Mouse (Mus musculus) forebrain, embryonic 11.5 days (tissue): ENCODE data around the gene Nsun4. TPM values are rescaled to one million over a fixed set of nuclear protein-coding genes. Genes with fewer than 3 reads are reported as not detected.

ENCODE experiments used
- ATAC-seq: fragments of 200-750 bp; cut with Nextera tagmentation; replicated peaks from 2 replicates; pipeline ENCODE4 v1.8.0; 2017; ENCODE audit warnings: moderate TSS enrichment; ENCODE audit not compliant: low FRiP score
- DNase-seq: peaks from one replicate; pipeline ENCODE4 v3.0.0-alpha.2; 2017; ENCODE audit warnings: low spot score
- H3K27ac ChIP-seq: fragments of 300-500 bp; sonication (generic); 2 replicates; pipeline ENCODE4 v1.5.1; 2014; ENCODE audit warnings: low read depth, low read length
- H3K27me3 ChIP-seq: fragments of 300-500 bp; sonication (generic); 2 replicates; pipeline ENCODE4 v1.6.1; 2014; ENCODE audit warnings: mild to moderate bottlenecking, low read length, mixed read lengths; ENCODE audit not compliant: control insufficient read depth, insufficient read depth
- H3K36me3 ChIP-seq: fragments of 300-500 bp; sonication (generic); 2 replicates; pipeline ENCODE4 v1.6.1; 2014; ENCODE audit warnings: mild to moderate bottlenecking, low read length, moderate library complexity, mixed read lengths; ENCODE audit not compliant: control insufficient read depth, insufficient read depth
- H3K4me1 ChIP-seq: fragments of 300-500 bp; sonication (generic); replicated peaks from 2 replicates; pipeline ENCODE4 v1.6.1; 2014; ENCODE audit warnings: low read length, mixed read lengths; ENCODE audit not compliant: control insufficient read depth, insufficient read depth
- H3K4me2 ChIP-seq: fragments of 300-500 bp; sonication (generic); 2 replicates; pipeline ENCODE4 v1.6.1; 2014; ENCODE audit warnings: low read depth, mild to moderate bottlenecking, low read length, moderate library complexity, mixed read lengths; ENCODE audit not compliant: severe bottlenecking
- H3K4me3 ChIP-seq: fragments of 300-500 bp; sonication (generic); 2 replicates; pipeline ENCODE4 v1.5.1; 2014; ENCODE audit warnings: low read depth, low read length
- H3K9ac ChIP-seq: fragments of 300-500 bp; sonication (generic); 2 replicates; pipeline ENCODE4 v1.6.1; 2014; ENCODE audit warnings: low read length
- H3K9me3 ChIP-seq: fragments of 300-500 bp; sonication (generic); 2 replicates; pipeline ENCODE4 v1.6.1; 2016; ENCODE audit warnings: low read length, mixed read lengths; ENCODE audit not compliant: control insufficient read depth
- WGBS: fragments of 180-500 bp; shearing (Covaris S2); extraction: QIAGEN DNeasy Blood & Tissue Kit; methylation state at CpG from one replicate; pipeline ENCODE4 v1.1.7; 2014; 5-methylcytosine and 5-hydroxymethylcytosine counted together
- polyA plus RNA-seq: library from polyadenylated mRNA; unstranded; fragments of >200 nt; fragmentation: Nextera tagmentation; extraction: Ambion mirVana; gene quantifications from 2 replicates; pipeline ENCODE4 v1.2.1, GENCODE M21; 2014

Nsun4 gene
- polyA plus RNA-seq, 1 experiment from 2014 or later: 17.4 TPM

- Histone ChIP-seq H3K9me3 (no peaks in the 10 kb centered on the region), H3K4me2 (no peak overlapping the region), H3K36me3 (no peaks in the 10 kb centered on the region), H3K9ac (no peak overlapping the region), H3K4me3 (no peak overlapping the region), H3K27ac (no peak overlapping the region), H3K27me3 (no peaks in the 10 kb centered on the region), H3K4me1 (no peaks in the 10 kb centered on the region)
- DNase-seq (no peak), ATAC-seq (no peak)
- 90% methylated on average over 9 of the region's 9 CpGs for WGBS
These were observed 20.8 kb downstream of the Nsun4 start for GRCm38 (mm10) chr4:116032906-116033305.

- Histone ChIP-seq H3K4me2 (peak within 1 kb of the TSS; percentile 99), H3K27me3 (peaks cover 44% of the 10 kb centered on the region)
These were observed 35.6 kb downstream of the Nsun4 start, which contains the start of gene Faah for GRCm38 (mm10) chr4:116017902-116018746. Faah (minus strand) TSS chr4:116017926.

GRCm38 (mm10) chr4:116017300-116017901, 36.3 kb downstream of the Nsun4 start:
- H3K27ac ChIP-seq: no peak overlapping the region
- peak; percentile 86 for ATAC-seq
- WGBS: under 1% methylated on average over 59 of the region's 60 CpGs

More at GRCm38 (mm10) chr4:116017902-116018746, 35.6 kb downstream of the Nsun4 start, which contains the start of gene Faah:
- DNase-seq: no peak
- H3K9ac ChIP-seq: peak within 1 kb of the TSS; percentile 63
- H3K27ac ChIP-seq: no peak within 1 kb of the TSS
- WGBS: 8% methylated on average over 18 of the region's 18 CpGs
- ATAC-seq: peak; percentile 68
- H3K9me3 ChIP-seq: no peaks in the 10 kb centered on the region
- H3K4me3 ChIP-seq: peak within 1 kb of the TSS; percentile 55
- no peaks in the 10 kb centered on the region for H3K36me3 ChIP-seq
- peaks cover 2% of the 10 kb centered on the region for H3K4me1 ChIP-seq

GRCm38 (mm10) chr4:116016862-116017299, 36.8 kb downstream of the Nsun4 start:
- Histone ChIP-seq H3K27ac (no peak overlapping the region), H3K36me3 (no peaks in the 10 kb centered on the region), H3K27me3 (peaks cover 44% of the 10 kb centered on the region), H3K4me3 (peak overlapping the region; percentile 55), H3K4me1 (peaks cover 2% of the 10 kb centered on the region), H3K4me2 (peak overlapping the region; percentile 99), H3K9me3 (no peaks in the 10 kb centered on the region), H3K9ac (peak overlapping the region; percentile 63)
- DNase-seq (no peak), ATAC-seq (no peak)
- 9% methylated on average over 16 of the region's 16 CpGs for WGBS

More at GRCm38 (mm10) chr4:116017300-116017901, 36.3 kb downstream of the Nsun4 start:
- peak overlapping the region; percentile 99 for H3K4me2 ChIP-seq
- H3K4me1 ChIP-seq: peaks cover 2% of the 10 kb centered on the region
- H3K4me3 ChIP-seq: peak overlapping the region; percentile 55
- peak overlapping the region; percentile 63 for H3K9ac ChIP-seq
- no peaks in the 10 kb centered on the region for H3K9me3 ChIP-seq
- H3K27me3 ChIP-seq: peaks cover 44% of the 10 kb centered on the region
- no peaks in the 10 kb centered on the region for H3K36me3 ChIP-seq
- peak; percentile 89 for DNase-seq

GRCm38 (mm10) chr4:116016396-116016795, 37.3 kb downstream of the Nsun4 start:
- no peaks in the 10 kb centered on the region for H3K36me3 ChIP-seq
- DNase-seq: no peak
- no peak for ATAC-seq
- no peak overlapping the region for H3K27ac ChIP-seq
- peaks cover 2% of the 10 kb centered on the region for H3K4me1 ChIP-seq
- no peak overlapping the region for H3K9ac ChIP-seq
- H3K4me3 ChIP-seq: no peak overlapping the region
- no peaks in the 10 kb centered on the region for H3K9me3 ChIP-seq
- H3K4me2 ChIP-seq: no peak overlapping the region
- peaks cover 44% of the 10 kb centered on the region for H3K27me3 ChIP-seq
- WGBS: 73% methylated on average over 3 of the region's 3 CpGs

GRCm38 (mm10) chr4:116015996-116016395, 37.7 kb downstream of the Nsun4 start:
- H3K9me3 ChIP-seq: no peaks in the 10 kb centered on the region
- H3K36me3 ChIP-seq: no peaks in the 10 kb centered on the region
- no peak overlapping the region for H3K27ac ChIP-seq
- H3K27me3 ChIP-seq: peaks cover 45% of the 10 kb centered on the region
- H3K4me3 ChIP-seq: no peak overlapping the region
- H3K4me1 ChIP-seq: peaks cover 2% of the 10 kb centered on the region
- ATAC-seq (no peak), DNase-seq (no peak)
- no peak overlapping the region for H3K9ac ChIP-seq
- 64% methylated on average over 8 of the region's 8 CpGs for WGBS
- H3K4me2 ChIP-seq: no peak overlapping the region

- 83% methylated on average over 5 of the region's 5 CpGs for WGBS
These were observed 38.2 kb downstream of the Nsun4 start for GRCm38 (mm10) chr4:116015502-116015901.

GRCm38 (mm10) chr4:116010186-116010585, 43.5 kb downstream of the Nsun4 start:
- H3K9me3 ChIP-seq: no peaks in the 10 kb centered on the region
- 81% methylated on average over 8 of the region's 8 CpGs for WGBS
- no peak overlapping the region for H3K4me3 ChIP-seq
- no peaks in the 10 kb centered on the region for H3K4me1 ChIP-seq
- H3K27ac ChIP-seq: no peak overlapping the region
- H3K27me3 ChIP-seq: peaks cover 8% of the 10 kb centered on the region; the same call in 1 of the 2 replicates
- H3K36me3 ChIP-seq: no peaks in the 10 kb centered on the region
- no peak overlapping the region for H3K9ac ChIP-seq
- no peak for ATAC-seq
- no peak overlapping the region for H3K4me2 ChIP-seq
- no peak for DNase-seq

More at GRCm38 (mm10) chr4:116015502-116015901, 38.2 kb downstream of the Nsun4 start:
- H3K4me3 ChIP-seq: no peak overlapping the region
- no peak for ATAC-seq
- H3K27me3 ChIP-seq: peaks cover 46% of the 10 kb centered on the region
- no peaks in the 10 kb centered on the region for H3K36me3 ChIP-seq
- no peak overlapping the region for H3K9ac ChIP-seq
- DNase-seq: no peak
- peaks cover 2% of the 10 kb centered on the region for H3K4me1 ChIP-seq
- no peak overlapping the region for H3K4me2 ChIP-seq
- H3K27ac ChIP-seq: no peak overlapping the region
- no peaks in the 10 kb centered on the region for H3K9me3 ChIP-seq
